Mouse (Mus musculus): ENCODE data around the gene Fam160b1.
A peak's percentile ranks its signal among the peaks of the same experiment; 100 is the strongest.

Gene Fam160b1

DNA sequence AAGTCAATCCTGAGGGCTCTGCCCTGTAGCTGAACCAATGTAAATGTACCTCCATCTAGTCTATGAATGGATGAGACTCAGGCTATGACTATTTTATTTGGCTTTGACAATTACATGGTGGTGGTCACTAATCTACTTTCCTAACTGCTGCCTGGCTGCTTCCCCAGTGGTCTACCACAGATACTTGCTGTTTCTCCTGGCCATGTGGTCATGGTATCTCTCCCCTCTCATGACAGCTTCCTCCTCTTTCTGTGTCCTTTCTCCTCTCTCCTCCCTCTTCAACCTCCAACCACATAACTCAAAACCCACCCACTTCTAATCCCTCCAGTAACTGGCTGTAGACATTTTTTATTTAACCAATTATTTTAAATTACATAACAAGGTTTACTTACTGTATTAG, 11.4 kb upstream of the Fam160b1 start:
- DNase-seq, result no peak

DNA sequence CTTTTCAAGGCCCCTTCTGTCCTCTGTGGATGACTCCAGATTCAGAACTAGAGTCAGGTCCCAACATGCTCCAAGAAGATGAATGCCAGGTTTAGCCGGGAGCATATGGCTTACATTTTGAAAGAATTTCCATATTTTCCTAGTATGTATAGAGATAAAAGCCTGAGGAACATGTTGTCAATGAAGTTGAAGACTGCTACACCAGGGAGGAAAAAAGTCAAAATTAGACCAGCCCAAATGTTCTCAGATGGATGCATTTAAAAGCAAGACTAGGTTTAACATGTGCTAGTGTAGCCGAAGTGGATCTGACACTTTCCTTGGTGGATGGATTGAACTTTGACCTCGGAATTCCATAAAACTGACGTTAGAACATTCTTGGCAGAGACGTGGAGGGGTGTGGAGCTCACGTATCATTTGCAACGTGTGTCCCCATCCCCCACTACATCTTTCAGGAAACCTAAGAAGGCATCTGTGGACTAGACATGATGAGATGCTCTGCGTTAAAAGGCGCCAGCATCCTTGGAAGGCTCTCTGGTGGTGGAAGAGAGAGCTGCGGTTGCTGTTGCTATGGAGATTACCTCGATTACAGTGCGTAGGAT, 8.0 kb upstream of the Fam160b1 start:
- no peak for DNase-seq

DNA sequence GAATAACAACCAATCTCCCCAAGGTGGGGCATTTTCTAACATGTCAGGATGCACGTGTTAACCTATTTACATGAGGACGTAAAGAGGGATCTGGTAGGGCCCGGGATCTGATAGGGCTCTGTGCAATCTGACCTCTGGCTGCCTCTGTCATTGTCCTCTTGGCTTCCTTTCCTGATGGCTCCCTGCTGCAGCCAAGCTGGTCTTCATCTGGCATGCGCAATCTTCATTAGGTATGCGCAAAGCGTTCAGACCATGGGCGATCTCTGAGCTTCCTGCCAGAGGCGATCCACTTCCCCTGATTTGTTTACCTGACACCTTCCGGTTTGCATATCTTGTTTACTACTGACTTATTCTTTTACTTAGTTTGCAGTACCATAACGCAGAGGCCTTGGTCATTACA, 7.3 kb upstream of the Fam160b1 start:
- DNase-seq, result no peak

DNA sequence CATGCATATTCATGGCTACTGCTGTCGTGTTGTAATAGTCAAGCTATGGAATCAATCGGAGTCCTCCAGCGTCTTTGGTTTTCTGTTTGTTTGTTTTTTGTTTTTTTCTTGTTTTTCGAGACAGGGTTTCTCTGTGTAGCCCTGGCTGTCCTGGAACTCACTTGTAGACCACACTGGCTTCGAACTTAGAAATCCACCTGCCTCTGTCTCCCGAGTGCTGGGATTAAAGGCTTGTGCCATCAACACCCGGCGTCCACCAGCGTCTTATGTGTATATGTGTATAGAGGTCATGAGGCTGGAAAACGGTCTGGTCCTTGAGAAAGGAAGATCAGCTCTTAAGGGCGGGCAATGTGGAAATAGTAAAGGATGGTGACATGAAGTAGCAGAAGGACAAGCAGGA, 6.4 kb upstream of the Fam160b1 start:
- DNase-seq, result no peak

DNA sequence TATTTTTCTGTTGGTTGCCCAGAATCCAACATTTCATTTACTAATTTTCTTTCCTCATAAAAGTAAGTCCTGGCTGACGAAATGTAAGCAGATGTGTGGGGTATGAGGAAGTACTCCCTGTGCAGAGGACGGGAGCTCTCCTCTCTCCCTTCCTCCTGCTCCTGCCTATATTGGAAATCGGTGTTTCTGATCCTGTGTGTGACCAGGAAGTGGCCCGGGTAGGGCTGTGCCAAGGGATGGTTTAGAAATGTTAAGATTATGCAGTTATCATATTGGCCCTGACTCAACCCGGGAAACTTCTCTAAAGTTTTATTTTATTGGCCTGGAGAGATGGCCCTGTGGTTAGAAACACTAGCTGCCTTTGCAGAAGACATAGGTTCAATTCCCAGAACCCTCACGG, 5.8 kb upstream of the Fam160b1 start:
- DNase-seq, result no peak

DNA sequence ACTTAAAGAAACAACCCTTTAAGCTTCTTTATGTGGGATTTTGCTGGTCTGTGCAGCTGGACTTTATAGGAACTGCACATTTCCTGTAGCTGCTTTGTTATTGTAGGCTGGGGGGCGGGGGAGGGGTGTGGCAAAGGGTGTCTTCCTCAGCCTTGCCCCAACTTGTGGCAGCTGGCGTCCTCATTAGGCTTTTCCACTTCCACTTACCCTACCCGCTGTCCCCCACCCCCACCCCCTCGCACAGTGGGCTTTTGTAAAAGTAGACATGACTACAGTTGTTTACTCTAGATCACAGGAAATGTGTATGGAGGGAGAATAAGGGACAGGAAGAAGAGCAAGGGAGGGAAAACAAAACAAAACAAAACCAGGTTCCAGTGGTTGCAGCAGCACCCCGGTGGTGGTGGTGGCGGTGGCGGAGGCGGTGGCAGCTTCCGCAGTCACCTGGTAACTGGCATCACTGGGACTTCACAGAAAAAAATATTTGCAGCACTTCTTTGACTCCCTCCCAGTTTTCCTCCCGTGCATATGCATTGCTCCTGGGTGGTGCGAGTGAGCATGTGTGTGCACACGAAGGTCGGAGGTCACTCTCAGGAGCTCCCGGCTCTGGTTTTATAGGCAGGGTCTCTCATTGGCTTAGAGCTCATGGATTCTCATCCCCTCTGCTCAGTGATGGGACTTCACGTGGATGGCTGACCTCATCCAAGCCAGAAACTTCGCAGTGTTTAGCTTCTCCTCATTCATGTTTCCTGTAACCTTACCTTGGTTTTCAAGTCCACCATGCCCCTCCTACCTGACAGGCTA, 4.8 kb upstream of the Fam160b1 start:
- DNase-seq, result peak; percentile 88

DNA sequence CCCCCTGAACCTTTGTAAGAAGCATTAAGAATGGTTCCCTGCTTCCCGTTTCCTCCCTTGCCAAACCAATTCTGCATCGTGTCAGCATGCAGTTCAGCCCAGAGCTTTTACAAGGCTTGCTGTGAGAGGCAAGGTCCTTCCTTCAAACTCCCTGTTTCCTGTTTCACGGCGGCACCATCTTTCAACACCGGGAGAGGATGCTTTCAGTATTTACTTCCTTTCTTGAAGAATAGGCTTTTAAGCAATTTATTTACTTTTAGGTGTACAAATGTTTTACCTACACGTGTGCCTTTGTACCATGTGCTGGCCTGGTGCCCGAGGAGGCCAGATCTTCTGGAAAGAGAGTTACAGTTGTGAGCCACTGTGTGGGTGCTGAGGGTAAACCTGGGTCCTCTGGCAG, 4.2 kb upstream of the Fam160b1 start:
- no peak for DNase-seq

DNA sequence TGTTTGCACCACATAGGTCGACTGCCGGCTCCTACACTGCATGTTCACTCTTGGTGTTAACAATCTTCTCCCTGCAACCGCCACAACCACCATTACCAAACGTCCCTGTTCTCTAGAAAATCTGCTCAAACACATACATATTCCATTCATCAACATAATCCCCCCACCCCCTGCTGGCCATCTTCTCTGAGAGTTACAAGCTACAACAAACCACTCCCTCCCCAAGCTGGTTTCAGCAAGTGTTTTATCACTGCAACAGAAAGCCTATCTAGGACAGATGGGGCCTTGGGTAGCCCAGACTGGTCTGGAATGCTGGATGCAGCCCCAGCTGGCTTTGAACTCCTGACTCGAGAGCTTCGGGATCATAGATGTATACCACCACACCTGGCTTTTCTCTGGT, 3.2 kb upstream of the Fam160b1 start:
- no peak for DNase-seq

DNA sequence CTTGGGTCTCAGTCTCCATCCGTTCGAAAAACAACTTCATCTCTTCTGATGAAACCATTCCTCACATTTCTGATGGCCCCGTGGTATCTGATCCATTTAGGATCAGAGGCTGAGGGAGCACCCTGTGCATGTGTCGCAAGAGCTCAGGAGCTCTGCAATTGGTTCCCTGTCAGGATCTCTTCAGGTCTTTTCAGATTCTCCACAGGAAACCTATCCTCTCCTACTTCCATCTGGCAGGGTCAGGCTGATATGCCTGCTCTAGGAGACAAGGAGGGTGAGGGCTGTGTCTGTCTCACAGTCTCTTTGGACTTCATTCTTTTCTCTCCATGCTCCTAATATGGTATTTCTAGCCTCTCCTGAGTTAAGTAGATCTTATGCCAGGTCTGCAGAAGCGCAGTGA, 2.7 kb upstream of the Fam160b1 start:
- DNase-seq, result no peak

DNA sequence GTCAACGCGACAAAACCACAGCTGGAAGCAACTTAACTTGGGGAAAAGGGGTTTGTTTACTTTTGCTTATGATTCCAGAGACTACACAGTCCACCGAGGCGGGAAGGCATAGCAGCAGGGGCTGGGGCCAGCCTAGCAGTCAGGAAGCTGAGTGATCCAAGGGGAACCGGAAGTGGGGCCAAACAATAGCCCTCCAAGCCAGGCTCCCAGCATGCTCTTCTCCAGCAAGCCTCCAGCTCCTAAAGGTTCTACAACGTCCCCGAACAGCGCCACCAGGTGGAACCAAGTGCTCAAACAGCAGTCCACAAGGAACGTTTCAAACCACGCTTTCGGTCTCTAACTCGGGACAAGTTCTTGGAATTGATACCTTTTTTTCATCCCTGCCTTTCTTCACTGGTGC, 2.2 kb upstream of the Fam160b1 start:
- DNase-seq, result peak; percentile 50

DNA sequence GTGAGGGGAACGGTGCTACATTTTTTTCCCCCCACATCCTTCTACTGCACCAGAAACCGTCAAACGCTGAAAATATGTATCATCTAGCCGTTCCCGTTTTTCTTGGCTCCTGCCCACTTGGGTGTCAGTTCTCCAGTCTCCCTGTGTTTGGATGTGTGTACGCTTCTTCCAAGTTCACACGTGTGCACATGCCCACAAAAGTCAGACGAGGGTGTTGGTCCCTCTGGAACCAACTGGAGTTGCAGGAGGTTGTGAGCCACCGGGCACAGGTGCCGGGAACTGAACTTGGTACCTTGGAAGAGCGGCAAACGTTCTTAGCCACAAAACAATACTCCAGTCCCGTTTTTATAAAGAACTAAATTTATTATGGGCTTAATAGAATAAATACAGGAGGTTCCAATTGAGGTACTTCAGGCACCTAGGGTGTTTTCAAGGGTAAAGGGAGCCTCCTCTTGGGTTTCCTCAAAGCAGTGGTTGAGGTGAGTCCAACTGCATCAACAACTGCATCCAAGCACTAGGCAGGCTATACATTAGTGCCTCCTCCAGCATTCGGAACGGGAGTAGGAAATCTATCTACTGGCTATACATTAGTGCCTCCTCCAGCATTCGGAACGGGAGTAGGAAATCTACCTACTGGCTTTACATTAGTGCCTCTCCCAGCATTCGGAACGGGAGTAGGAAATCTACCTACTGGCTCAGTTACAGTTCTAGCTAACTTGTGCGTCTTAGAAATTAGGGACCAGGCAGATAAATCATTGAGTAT, 1.5 kb upstream of the Fam160b1 start:
- DNase-seq, result no peak

DNA sequence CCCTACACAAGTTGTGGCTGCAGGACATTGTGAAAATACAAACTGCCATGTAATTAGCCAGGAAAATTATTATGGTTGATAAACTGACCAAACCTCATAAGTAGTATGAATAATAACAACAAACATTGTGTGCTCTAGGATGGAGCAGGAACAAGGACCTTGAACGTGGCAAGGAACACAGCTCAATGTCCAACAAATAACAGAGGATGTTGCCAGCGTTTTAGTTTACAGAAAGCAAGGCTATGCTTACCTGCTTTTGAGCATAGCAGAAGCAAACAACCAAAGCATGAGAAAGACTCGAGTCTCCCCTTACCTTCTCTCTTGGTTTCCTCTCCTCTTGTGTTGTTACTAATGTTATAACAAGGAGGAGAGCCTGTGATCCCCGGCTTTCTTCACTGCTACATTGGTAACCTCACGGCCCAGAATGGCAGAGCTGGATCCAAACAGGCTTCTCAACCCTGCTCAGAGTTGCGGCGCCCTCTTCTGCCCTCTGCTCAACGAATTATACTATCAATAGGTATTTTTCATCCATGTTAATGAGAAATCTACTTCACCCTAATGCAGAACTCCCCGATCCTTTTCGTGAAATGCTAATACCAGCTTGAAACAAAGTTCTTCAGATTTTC, 666 bp upstream of the Fam160b1 start:
- no peak for DNase-seq

DNA sequence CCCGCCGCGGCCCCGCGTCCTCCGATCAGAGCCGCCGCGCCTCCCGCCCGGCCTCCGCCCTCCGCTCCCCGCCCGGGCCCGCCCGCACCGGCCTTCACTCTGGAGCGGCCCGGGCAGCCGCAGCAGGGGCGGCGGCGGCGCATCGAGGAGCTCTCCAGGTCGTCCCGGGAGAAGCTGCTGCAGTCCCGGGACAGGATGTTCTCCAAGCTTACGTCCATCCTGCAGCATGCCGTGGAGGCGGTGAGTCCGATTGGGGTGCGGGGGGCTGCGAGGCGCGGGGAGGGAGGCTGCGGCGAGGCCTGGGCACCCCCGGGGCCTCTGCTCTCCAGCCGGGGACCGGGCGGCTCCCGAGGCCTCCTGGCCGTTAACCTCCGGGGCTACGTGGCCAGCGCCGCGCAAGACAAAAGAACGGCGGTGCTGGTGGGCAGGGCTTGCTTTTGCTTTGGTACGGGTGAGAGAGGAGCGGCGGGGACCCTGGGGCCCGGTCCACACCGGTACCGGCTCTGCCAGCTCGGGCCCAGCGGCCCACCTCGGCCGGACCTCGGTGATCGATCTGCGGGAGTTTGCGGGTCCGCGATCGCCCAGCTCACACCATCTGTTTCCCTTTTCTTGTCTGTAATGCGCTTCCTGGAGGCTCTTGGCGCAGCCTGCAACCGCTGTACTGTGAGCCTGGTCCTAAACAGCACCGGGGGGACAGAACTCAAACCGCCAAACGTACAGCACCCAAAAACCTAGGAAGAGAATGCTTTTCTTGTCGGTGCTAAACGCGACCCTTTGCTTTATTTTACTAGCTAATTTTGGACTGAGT, 855 bp downstream of the Fam160b1 start:
- peak; percentile 69 for DNase-seq

DNA sequence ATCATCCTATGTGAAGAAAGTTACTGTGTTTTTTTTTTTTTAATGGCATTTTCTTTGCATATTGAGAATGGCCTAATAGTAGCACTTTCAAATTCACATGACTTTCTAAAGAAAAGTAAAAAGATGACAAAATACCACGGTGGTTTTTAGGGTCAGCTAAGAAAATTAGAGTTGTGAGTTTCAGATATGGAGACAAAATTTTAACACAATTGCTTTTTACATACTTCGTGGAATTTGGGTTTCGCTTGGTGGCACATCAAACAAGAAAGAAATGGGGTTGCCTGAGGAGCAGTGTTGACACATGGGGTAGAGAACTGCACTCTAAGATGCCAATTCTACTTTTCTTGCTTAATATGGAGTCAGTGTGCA, 1.4 kb downstream of the Fam160b1 start:
- DNase-seq, result no peak

DNA sequence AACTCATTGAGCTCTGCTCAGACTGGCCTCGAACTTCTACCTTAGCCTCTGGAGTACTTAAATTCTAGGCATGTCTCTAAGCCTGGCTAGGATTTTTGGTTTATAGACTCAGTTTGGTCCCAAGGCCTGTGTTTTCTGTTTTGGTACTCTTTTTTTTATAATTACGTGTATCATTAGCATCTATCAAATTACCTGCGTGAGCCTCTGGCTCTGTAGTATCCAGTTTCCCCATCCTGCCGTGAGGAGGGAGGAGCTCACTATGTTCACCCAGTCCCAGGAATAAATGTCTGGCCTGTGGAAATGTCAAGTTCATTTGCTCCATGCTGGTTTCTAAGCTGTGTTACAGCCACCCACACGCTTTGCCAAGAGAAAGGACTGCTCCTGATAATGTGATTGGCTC, 2.1 kb downstream of the Fam160b1 start:
- no peak for DNase-seq

DNA sequence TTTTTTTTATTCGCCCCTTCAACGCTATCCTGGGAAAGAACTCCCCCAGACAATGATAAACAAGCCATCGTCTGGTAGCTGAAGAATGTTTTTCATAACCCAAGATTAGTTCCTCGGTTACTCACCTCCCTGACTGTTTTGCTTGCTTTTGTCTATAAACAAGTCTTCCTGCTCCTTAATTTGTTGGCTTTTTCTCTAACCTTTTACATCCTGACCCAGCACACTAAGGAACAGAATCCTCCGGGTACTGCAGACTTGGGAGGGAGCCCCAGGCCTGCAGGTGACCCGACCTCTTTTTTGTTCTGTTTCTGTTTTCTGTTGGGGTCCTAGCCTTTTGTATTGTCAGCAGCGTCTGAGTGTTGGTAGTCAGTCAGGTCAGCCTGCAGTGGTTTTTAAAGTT, 2.6 kb downstream of the Fam160b1 start:
- no peak for DNase-seq

DNA sequence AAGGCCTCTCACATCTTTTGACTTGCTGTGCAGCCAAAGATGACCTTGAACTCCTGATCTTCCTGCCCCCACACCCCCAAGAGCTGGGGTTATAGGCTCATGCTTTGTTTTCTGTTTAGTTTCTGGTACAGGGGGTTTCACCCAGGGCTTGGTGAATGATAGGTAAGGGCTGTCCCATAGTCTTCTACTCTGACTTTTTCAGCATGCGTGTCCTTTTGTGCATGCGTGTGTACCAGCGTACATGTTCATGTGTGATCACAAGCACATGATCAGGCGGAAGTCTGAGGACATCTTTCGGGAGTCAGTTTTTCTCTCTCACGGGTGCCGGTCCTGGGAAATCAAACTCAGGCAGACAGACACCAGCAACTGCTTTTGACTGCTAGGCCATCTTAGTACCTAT, 3.1 kb downstream of the Fam160b1 start:
- DNase-seq, result no peak

DNA sequence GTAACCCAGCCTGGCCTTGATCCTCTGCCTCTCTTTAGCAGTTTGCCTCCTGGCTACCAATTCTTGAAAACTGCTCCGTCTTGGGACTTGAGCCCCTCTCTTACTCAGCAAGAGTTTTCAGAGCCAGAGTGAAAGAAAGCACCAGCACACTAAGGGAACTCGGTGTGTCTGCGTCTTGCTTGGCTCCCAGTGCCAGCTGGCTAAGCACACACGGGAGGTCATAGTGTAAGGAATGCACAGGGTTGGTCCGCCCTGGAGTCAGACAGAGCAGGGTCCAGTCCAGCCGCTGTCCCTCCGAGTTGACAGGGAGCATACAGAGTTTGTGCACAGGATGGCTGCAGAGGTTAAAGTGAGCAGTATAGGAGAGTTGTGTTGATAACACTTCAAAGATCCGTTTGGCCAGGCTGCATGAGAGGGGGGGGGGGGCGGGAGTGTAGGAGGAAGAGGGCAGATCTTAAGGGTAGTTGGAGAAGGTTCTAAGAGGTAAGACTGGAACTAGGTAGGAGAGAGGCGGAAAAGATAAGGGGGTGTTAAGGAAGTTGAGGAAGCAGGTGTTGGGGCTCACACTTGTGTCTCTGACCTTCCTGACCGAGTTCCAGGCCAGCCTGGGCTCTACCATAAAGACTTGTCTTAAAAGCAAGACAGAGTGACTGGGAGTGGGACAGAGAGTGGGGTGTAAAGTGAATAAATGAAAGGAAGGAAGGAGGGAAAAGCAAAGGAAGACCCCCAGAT, 4.6 kb downstream of the Fam160b1 start:
- no peak for DNase-seq

DNA sequence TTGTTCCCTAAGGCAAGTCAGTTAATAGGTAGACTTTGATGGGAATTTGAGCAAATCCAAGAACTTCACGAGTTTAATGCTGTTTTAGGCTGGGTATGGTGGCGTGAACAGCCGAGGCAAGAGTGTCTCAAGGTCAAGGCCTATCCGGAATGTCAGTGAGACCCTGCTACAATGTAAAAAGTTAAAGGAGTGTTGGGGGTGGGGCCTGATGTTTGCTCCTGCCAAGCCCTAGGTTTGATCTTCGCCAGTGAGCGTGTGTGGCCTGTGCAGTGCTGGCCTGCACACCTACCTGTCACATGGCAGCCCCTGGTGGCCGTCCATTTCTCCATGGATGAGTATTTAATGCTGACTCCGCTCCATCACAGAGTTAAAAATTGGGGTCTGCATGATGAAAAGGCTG, 5.5 kb downstream of the Fam160b1 start:
- no peak for DNase-seq

DNA sequence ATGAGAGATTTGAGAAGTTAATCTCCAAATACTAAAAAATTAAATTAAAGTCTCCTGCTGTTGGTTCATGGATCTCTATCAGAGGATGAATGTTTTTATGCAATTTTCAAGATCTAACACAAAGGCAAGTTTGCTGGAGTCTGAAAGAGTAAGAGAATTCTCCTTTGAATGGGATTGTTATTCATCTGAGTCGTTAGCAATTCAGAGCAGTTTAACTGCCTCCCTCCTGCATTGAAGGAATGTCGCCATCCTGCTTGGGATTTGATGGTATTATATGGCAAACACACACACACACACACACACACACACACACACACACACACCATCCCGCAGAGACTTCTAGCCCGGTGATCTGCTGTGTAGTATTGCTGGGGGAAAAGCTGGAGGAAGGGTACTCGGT, 6.1 kb downstream of the Fam160b1 start:
- DNase-seq, result no peak

DNA sequence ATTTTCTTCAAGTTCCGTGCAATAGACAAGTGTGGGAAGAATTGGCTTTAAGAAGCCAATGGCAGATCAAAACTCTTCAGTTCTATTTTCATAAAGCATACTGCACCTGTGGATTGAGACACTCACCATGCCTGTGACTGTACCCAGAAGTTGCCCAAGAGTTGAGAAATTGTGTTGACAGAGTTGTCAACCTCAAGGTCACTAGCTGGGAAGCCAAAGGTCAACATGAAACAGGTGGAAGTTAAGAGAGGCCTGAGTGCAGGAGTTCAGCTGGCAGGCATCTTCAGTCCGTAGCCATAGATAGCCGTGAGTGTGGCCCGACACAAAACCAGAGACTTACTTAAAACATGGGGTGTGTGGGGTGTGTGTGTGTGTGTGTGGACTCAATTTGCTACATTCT, 6.7 kb downstream of the Fam160b1 start:
- DNase-seq, result no peak

DNA sequence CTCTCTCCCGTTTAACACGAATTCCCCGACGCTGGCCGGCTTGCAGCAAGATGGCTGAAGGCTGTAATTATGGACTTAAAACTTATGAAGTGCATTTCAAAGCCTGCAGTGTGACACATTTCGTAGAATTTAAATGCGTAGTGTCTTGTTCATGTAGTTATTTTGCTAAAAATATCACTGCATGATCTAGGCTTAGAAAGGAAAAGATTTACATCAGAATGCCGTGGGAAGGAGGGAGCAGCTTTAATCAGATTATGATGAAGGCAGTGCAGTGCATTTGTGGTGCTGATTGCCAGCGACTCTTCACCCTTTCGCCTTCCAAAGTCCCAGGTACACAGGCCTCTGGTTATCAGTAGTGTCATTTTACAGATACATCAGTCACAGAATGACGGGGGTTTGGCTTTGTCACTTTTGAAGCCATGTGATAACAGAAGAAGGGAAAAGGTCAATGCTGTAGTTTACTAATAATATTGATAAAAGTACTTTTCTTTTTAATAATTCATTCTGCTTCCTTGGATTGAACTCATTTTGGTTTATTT, 7.4 kb downstream of the Fam160b1 start:
- no peak for DNase-seq

Measured in retina, postnatal 1 day (tissue).